8 mouse cellular contexts compared by ENCODE assay signal in the genomic region with DNA sequence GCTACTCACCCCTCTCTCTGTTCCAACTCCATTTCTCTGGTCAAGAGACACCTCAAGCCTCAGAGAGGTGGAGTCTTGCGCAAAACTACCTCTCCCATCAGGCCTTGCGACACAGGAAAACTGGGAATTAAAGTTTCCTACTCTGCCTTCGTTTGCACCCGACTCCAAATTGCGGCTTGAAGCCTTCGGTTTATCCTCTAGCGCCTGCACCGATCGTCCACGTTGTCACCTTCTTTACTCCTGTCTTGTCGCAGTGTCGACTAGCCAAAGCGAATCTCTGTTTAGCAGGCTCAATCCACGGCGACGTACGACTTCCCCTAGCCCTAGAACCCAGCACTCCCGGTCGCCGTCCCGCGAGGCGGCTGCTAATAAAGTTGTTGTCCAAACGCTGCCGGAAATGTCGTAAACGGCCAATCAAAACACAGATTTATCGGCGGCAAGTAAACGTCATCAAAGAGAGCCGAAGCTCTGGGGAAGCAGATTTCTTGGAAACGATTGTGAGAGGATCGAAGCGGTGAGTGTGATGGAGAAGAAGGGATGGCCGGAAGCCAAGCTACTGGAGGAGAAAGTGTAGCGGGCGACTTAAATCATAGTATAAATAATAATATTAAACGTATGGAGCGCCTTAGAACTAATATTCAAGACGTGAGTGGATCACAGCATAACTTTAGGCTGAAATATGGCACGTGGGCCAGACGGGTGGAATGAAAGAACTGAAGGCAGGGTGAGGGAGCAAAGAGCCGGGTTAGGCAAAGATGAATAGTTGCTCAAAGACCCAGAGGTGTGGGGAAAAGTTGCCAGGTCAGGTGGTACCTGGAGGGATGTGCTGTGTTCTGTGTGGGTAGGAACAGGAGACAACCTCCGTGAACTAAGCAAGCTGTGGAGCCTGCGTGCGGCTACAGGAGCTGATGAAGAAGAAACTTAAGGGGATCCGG. TPM values are rescaled to one million over a fixed set of nuclear protein-coding genes. Genes with fewer than 3 reads are reported as not detected.
A peak's percentile ranks its signal among the peaks of the same experiment; 100 is the strongest.
DNase-seq lines count a peak whose midpoint lies in the region; ATAC-seq lines count a peak whose summit lies in the region.

Gene Tfpt (minus strand): TSS at position 387 of the 935 bp plus-strand sequence.
Gene Prpf31 (plus strand): TSS at position 443 of the 935 bp plus-strand sequence.

- ATAC-seq in erythroid progenitor cell, adult 5-6 weeks (replicated peaks; ENCODE audit: low FRiP score, poor library complexity, severe bottlenecking), result peak; percentile 90
- peak; percentile 65 for ATAC-seq in heart, embryonic 13.5 days (ENCODE audit: extremely low read depth, insufficient number of reproducible peaks, low FRiP score, low TSS enrichment)
- ATAC-seq in liver, embryonic 12.5 days, result peak; percentile 88
- peak; percentile 88 for ATAC-seq in stomach, embryonic 15.5 days (ENCODE audit: insufficient read depth, low FRiP score, low read depth)

- peaks cover 25% of the 10 kb centered on the region for H3K4me1 ChIP-seq in heart, embryonic 13.5 days
- peaks cover 26% of the 10 kb centered on the region for H3K4me1 ChIP-seq in liver, embryonic 12.5 days
- H3K4me1 ChIP-seq in stomach, embryonic 15.5 days, result peaks cover 19% of the 10 kb centered on the region

- peak within 1 kb of the TSS; percentile 92 for H3K9ac ChIP-seq in heart, embryonic 13.5 days
- H3K9ac ChIP-seq in liver, embryonic 12.5 days, result peak within 1 kb of the TSS; percentile 79
- peak within 1 kb of the TSS; percentile 73 for H3K9ac ChIP-seq in stomach, embryonic 15.5 days

- H3K9me3 ChIP-seq in heart, embryonic 13.5 days, result no peaks in the 10 kb centered on the region
- no peaks in the 10 kb centered on the region for H3K9me3 ChIP-seq in liver, embryonic 12.5 days (replicated peaks)
- H3K9me3 ChIP-seq in stomach, embryonic 15.5 days, result no peaks in the 10 kb centered on the region

- WGBS in heart, embryonic 13.5 days, result under 1% methylated on average over 47 of the region's 47 CpGs
- under 1% methylated on average over 47 of the region's 47 CpGs for WGBS in liver, embryonic 12.5 days (ENCODE audit: insufficient replicate concordance)
- 1% methylated on average over 47 of the region's 47 CpGs for WGBS in stomach, embryonic 15.5 days

- peak within 1 kb of the TSS; percentile 100 for H3K4me2 ChIP-seq in heart, embryonic 13.5 days
- H3K4me2 ChIP-seq in liver, embryonic 12.5 days, result peak within 1 kb of the TSS; percentile 95
- H3K4me2 ChIP-seq in stomach, embryonic 15.5 days, result peak within 1 kb of the TSS; percentile 94

- no peaks in the 10 kb centered on the region for H3K27me3 ChIP-seq in heart, embryonic 13.5 days (replicated peaks)
- no peaks in the 10 kb centered on the region for H3K27me3 ChIP-seq in liver, embryonic 12.5 days (replicated peaks)
- no peaks in the 10 kb centered on the region for H3K27me3 ChIP-seq in stomach, embryonic 15.5 days (replicated peaks)

- peaks cover 65% of the 10 kb centered on the region for H3K36me3 ChIP-seq in heart, embryonic 13.5 days
- H3K36me3 ChIP-seq in liver, embryonic 12.5 days, result peaks cover 74% of the 10 kb centered on the region
- peaks cover 10% of the 10 kb centered on the region; the same call in 1 of the 2 replicates for H3K36me3 ChIP-seq in stomach, embryonic 15.5 days

- H3K4me3 ChIP-seq in heart, embryonic 13.5 days, result peak within 1 kb of the TSS; percentile 80
- peak within 1 kb of the TSS; percentile 73 for H3K4me3 ChIP-seq in liver, embryonic 12.5 days
- H3K4me3 ChIP-seq in stomach, embryonic 15.5 days (replicated peaks), result peak within 1 kb of the TSS; percentile 71

- DNase-seq in CD4-positive helper T cell, adult 2 months (ENCODE audit: low read depth, low spot score), result peak; percentile 94
- DNase-seq in brain, embryonic 18.5 days (ENCODE audit: low read depth, low spot score), result peak; percentile 94
- peak; percentile 94 for DNase-seq in kidney, postnatal 10 days
- DNase-seq in natural killer cell, adult 2 months (ENCODE audit: low spot score in 2 of 2), result peak; percentile 93 to 94

- peak within 1 kb of the TSS; percentile 86 for H3K27ac ChIP-seq in heart, embryonic 13.5 days (replicated peaks)
- H3K27ac ChIP-seq in liver, embryonic 12.5 days, result peak within 1 kb of the TSS; percentile 84
- H3K27ac ChIP-seq in stomach, embryonic 15.5 days, result peak within 1 kb of the TSS; percentile 86

RNA-seq across cellular contexts. Expression of gene Tfpt, which starts in this region (rescaled TPM):
- total RNA-seq in erythroid progenitor cell, adult 5-6 weeks (2015; ENCODE audit: low replicate concordance), result 9.4 and 17.2 TPM in 2 replicates
- 10.0 and 10.8 TPM in 2 replicates for total RNA-seq in erythroid progenitor cell, adult 5-6 weeks (2017; ENCODE audit: low replicate concordance)
- polyA plus RNA-seq in heart, embryonic 13.5 days (2015; fragmentation: Nextera tagmentation; extraction: Ambion mirVana), result 13.5 and 15.1 TPM in 2 replicates
- polyA plus RNA-seq in liver, embryonic 12.5 days (2016; fragmentation: Nextera tagmentation; extraction: Ambion mirVana), result 16.0 and 17.6 TPM in 2 replicates
- polyA plus RNA-seq in stomach, embryonic 15.5 days (2015; fragmentation: Nextera tagmentation; extraction: Ambion mirVana), result 23.7 and 25.2 TPM in 2 replicates

RNA-seq across cellular contexts. Expression of gene Prpf31, which starts in this region (rescaled TPM):
- 14.3 and 23.4 TPM in 2 replicates for total RNA-seq in erythroid progenitor cell, adult 5-6 weeks (2015; ENCODE audit: low replicate concordance)
- 13.5 and 19.8 TPM in 2 replicates for total RNA-seq in erythroid progenitor cell, adult 5-6 weeks (2017; ENCODE audit: low replicate concordance)
- polyA plus RNA-seq in heart, embryonic 13.5 days (2015; fragmentation: Nextera tagmentation; extraction: Ambion mirVana), result 60.9 and 69.9 TPM in 2 replicates
- 93.1 and 97.6 TPM in 2 replicates for polyA plus RNA-seq in liver, embryonic 12.5 days (2016; fragmentation: Nextera tagmentation; extraction: Ambion mirVana)
- 82.5 and 90.0 TPM in 2 replicates for polyA plus RNA-seq in stomach, embryonic 15.5 days (2015; fragmentation: Nextera tagmentation; extraction: Ambion mirVana)

Comparison
In these comparisons a context has a peak if more than half of its experiments do, and no peak if none do; other contexts are left out.
1. Peak in every context shown above with its lines: DNase-seq, ATAC-seq, H3K4me3 ChIP-seq and H3K27ac ChIP-seq.